Mouse (Mus musculus) lung, postnatal 0 days (tissue): ENCODE data around the gene Tnr. TPM values are rescaled to one million over a fixed set of nuclear protein-coding genes. Genes with fewer than 3 reads are reported as not detected.
A peak's percentile ranks its signal among the peaks of the same experiment; 100 is the strongest.

Source experiments
- ATAC-seq: fragments of 200-750 bp; cut with Nextera tagmentation; 2 replicates; pipeline ENCODE4 v1.8.0; 2017; ENCODE audit warnings: moderate library complexity
- DNase-seq: peaks from one replicate; pipeline ENCODE4 v3.0.0-alpha.2; 2016; ENCODE audit warnings: low spot score
- H3K27ac ChIP-seq: fragments of 300-500 bp; sonication (generic); 2 replicates; pipeline ENCODE4 v1.5.1; 2014; ENCODE audit warnings: antibody characterized with exemption, mild to moderate bottlenecking, low read length, mixed read lengths
- H3K27me3 ChIP-seq: fragments of 300-500 bp; sonication (generic); replicated peaks from 2 replicates; pipeline ENCODE4 v1.6.1; 2014; ENCODE audit warnings: low read length, mixed read lengths; ENCODE audit not compliant: insufficient read depth
- H3K36me3 ChIP-seq: fragments of 300-500 bp; sonication (generic); 2 replicates; pipeline ENCODE4 v1.6.1; 2014; ENCODE audit warnings: low read length, mixed read lengths; ENCODE audit not compliant: insufficient read depth
- H3K4me1 ChIP-seq: fragments of 300-500 bp; sonication (generic); 2 replicates; pipeline ENCODE4 v1.6.1; 2014; ENCODE audit warnings: antibody characterized with exemption, low read depth, low read length, mixed read lengths; ENCODE audit not compliant: insufficient read depth
- H3K4me2 ChIP-seq: fragments of 300-500 bp; sonication (generic); replicated peaks from 2 replicates; pipeline ENCODE4 v1.6.1; 2014; ENCODE audit warnings: low read depth, mild to moderate bottlenecking, low read length, moderate library complexity, mixed read lengths
- H3K4me3 ChIP-seq: fragments of 300-500 bp; sonication (generic); 2 replicates; pipeline ENCODE4 v1.5.1; 2014; ENCODE audit warnings: low read depth, low read length
- H3K9ac ChIP-seq: fragments of 300-500 bp; sonication (generic); replicated peaks from 2 replicates; pipeline ENCODE4 v1.6.1; 2014; ENCODE audit warnings: low read depth, mild to moderate bottlenecking
- H3K9me3 ChIP-seq: fragments of 300-500 bp; sonication (generic); 2 replicates; pipeline ENCODE4 v1.6.1; 2016; ENCODE audit warnings: low read length, mixed read lengths
- CTCF ChIP-seq: IDR thresholded peaks from 2 replicates; pipeline ENCODE4 v1.5.1; 2016; ENCODE audit warnings: antibody characterized with exemption, mild to moderate bottlenecking
- EP300 ChIP-seq: IDR thresholded peaks from 2 replicates; pipeline ENCODE4 v1.6.1; 2016; ENCODE audit warnings: antibody characterized with exemption, mild to moderate bottlenecking, control low read depth
- WGBS: fragments of 180-500 bp; shearing (Covaris S2); extraction: QIAGEN DNeasy Blood & Tissue Kit; methylation state at CpG from one replicate; pipeline ENCODE4 v1.1.7; 2014; 5-methylcytosine and 5-hydroxymethylcytosine counted together
- polyA plus RNA-seq: library from polyadenylated mRNA; unstranded; fragments of >200 nt; fragmentation: Nextera tagmentation; extraction: Ambion mirVana; gene quantifications from 2 replicates; pipeline ENCODE4 v1.2.1, GENCODE M21; 2015

Gene Tnr
- polyA plus RNA-seq, 1 experiment from 2014 or later, result not detected

DNA sequence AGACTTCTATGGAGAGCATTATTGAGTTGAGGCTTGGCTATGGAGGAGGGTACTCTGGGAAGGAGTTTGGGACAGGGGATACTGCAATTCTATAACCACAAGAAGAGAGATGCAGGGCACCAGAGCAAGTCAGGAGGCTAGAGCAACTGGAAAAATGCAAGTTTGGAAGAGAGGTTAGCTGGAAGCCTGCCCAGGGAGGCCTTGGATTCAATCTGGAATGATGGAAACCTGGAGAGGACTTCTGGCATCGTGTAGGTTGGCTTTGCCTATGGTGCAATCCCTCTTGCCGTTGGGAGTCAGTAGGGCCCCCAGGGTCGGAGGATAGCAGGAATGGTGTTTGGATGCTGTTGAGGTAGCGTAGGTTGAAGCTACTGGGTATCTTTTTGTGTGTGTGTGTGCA lies 90.0 kb downstream of the Tnr start:
- Histone ChIP-seq H3K27me3 (no peaks in the 10 kb centered on the region), H3K27ac (no peak overlapping the region), H3K4me1 (no peaks in the 10 kb centered on the region), H3K4me2 (no peak overlapping the region), H3K36me3 (no peaks in the 10 kb centered on the region), H3K4me3 (no peak overlapping the region), H3K9me3 (no peaks in the 10 kb centered on the region), H3K9ac (no peak overlapping the region)
- ATAC-seq, result no peak
- 75% methylated on average over 4 of the region's 4 CpGs for WGBS
- no peak for DNase-seq
- TF ChIP-seq EP300 (no peak), CTCF (no peak)

GRCm38 (mm10) chr1:159614062-159614601 lies 90.6 kb downstream of the Tnr start:
- TF ChIP-seq CTCF (no peak), EP300 (no peak)
- H3K27ac ChIP-seq, result no peak overlapping the region
- no peak overlapping the region for H3K4me2 ChIP-seq
- DNase-seq (no peak), ATAC-seq (no peak)
- 71% methylated on average over 6 of the region's 6 CpGs for WGBS
- no peak overlapping the region for H3K4me3 ChIP-seq
- H3K27me3 ChIP-seq, result no peaks in the 10 kb centered on the region
- H3K36me3 ChIP-seq, result no peaks in the 10 kb centered on the region
- no peaks in the 10 kb centered on the region for H3K9me3 ChIP-seq
- no peak overlapping the region for H3K9ac ChIP-seq
- H3K4me1 ChIP-seq, result no peaks in the 10 kb centered on the region

- Histone ChIP-seq H3K4me2 (no peak overlapping the region), H3K4me3 (no peak overlapping the region), H3K9me3 (no peaks in the 10 kb centered on the region), H3K27me3 (no peaks in the 10 kb centered on the region), H3K9ac (no peak overlapping the region), H3K27ac (no peak overlapping the region), H3K36me3 (no peaks in the 10 kb centered on the region), H3K4me1 (no peaks in the 10 kb centered on the region)
- no peak for DNase-seq
- no peak for ATAC-seq
- TF ChIP-seq CTCF (no peak), EP300 (no peak)
- 64% methylated on average over 16 of the region's 16 CpGs for WGBS
These were observed 91.3 kb downstream of the Tnr start for GRCm38 (mm10) chr1:159614644-159615431.

DNA sequence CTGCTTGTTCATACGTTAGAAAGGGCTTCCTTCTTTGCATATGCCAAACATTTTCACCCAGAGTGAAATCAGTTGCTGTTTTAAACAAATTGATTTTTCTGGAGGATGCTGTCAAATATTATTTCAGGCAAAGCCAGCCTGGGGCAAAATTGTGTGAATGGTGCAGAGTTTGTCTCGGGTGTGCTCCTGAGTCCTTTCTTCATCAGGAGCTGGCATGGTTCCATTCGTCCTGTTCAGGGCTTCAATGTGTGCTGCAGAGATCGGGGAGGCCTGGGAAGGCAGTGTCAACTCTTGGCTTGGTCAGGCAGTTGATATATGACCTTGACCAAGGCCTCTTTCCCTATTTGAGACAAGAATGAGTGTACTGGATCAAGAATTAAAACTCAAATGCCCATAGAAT lies 92.1 kb downstream of the Tnr start:
- Histone ChIP-seq H3K36me3 (no peaks in the 10 kb centered on the region), H3K9me3 (no peaks in the 10 kb centered on the region), H3K4me1 (no peaks in the 10 kb centered on the region), H3K4me2 (no peak overlapping the region), H3K27ac (no peak overlapping the region), H3K4me3 (no peak overlapping the region), H3K27me3 (no peaks in the 10 kb centered on the region), H3K9ac (no peak overlapping the region)
- no peak for ATAC-seq
- DNase-seq, result no peak
- no peak for TF ChIP-seq CTCF
- no peak for TF ChIP-seq EP300
- 62% methylated on average over 4 of the region's 4 CpGs for WGBS

GRCm38 (mm10) chr1:159619205-159619604 lies 95.6 kb downstream of the Tnr start:
- Histone ChIP-seq H3K9ac (no peak overlapping the region), H3K9me3 (no peaks in the 10 kb centered on the region), H3K27me3 (no peaks in the 10 kb centered on the region), H3K4me2 (no peak overlapping the region), H3K27ac (no peak overlapping the region), H3K4me3 (no peak overlapping the region), H3K4me1 (no peaks in the 10 kb centered on the region), H3K36me3 (no peaks in the 10 kb centered on the region)
- ATAC-seq (no peak), DNase-seq (no peak)
- no peak for TF ChIP-seq CTCF
- TF ChIP-seq EP300, result no peak
- WGBS, result 72% methylated on average over 2 of the region's 2 CpGs

- Histone ChIP-seq H3K9me3 (no peaks in the 10 kb centered on the region), H3K4me1 (no peaks in the 10 kb centered on the region), H3K27me3 (no peaks in the 10 kb centered on the region), H3K36me3 (no peaks in the 10 kb centered on the region), H3K27ac (no peak overlapping the region), H3K4me3 (no peak overlapping the region), H3K4me2 (no peak overlapping the region), H3K9ac (no peak overlapping the region)
- WGBS, result 39% methylated on average over 1 of the region's 1 CpGs
- DNase-seq, result peak; percentile 43
- ATAC-seq, result no peak
- TF ChIP-seq CTCF (no peak), EP300 (no peak)
These were observed 97.8 kb downstream of the Tnr start for GRCm38 (mm10) chr1:159621321-159621720.
